Mouse (Mus musculus) liver, postnatal 0 days (tissue): ENCODE measurements around the gene Serpine3.

Experiments used
- CTCF ChIP-seq: sonication (generic); IDR thresholded peaks from 2 replicates; pipeline ENCODE4 v1.5.1; 2016; ENCODE audit warnings: antibody characterized with exemption, low read depth
- EP300 ChIP-seq: IDR thresholded peaks from 2 replicates; pipeline ENCODE4 v1.6.1; 2016; ENCODE audit warnings: antibody characterized with exemption, low read depth, mild to moderate bottlenecking

- TF ChIP-seq CTCF (no peak), EP300 (no peak)
Observed at GRCm38 (mm10) chr14:62662381-62662780, 1.1 kb upstream of the Serpine3 start.
